Mouse (Mus musculus) heart, embryonic 11.5 days (tissue): Measurements from ENCODE around the gene Gm47841. TPM values are rescaled to one million over a fixed set of nuclear protein-coding genes. Genes with fewer than 3 reads are reported as not detected.

ENCODE experiments used
- ATAC-seq: fragments of 200-750 bp; cut with Nextera tagmentation; replicated peaks from 2 replicates; pipeline ENCODE4 v1.8.0; 2017; ENCODE audit warnings: moderate library complexity; ENCODE audit not compliant: insufficient number of reproducible peaks, low FRiP score, low TSS enrichment
- H3K27ac ChIP-seq: fragments of 300-500 bp; sonication (generic); 2 replicates; pipeline ENCODE4 v1.5.1; 2014; ENCODE audit warnings: mild to moderate bottlenecking, low read depth, low read length
- H3K27me3 ChIP-seq: fragments of 300-500 bp; sonication (generic); 2 replicates; pipeline ENCODE4 v1.6.1; 2014; ENCODE audit warnings: mild to moderate bottlenecking, low read length, mixed read lengths; ENCODE audit not compliant: control insufficient read depth, insufficient read depth
- H3K36me3 ChIP-seq: fragments of 300-500 bp; sonication (generic); 2 replicates; pipeline ENCODE4 v1.6.1; 2014; ENCODE audit warnings: mild to moderate bottlenecking, low read length, moderate library complexity, mixed read lengths; ENCODE audit not compliant: control insufficient read depth, insufficient read depth
- H3K4me1 ChIP-seq: fragments of 300-500 bp; sonication (generic); 2 replicates; pipeline ENCODE4 v1.6.1; 2014; ENCODE audit warnings: low read length; ENCODE audit not compliant: control insufficient read depth, insufficient read depth
- H3K4me2 ChIP-seq: fragments of 300-500 bp; sonication (generic); 2 replicates; pipeline ENCODE4 v1.6.1; 2014; ENCODE audit warnings: mild to moderate bottlenecking, moderate library complexity
- H3K4me3 ChIP-seq: fragments of 300-500 bp; sonication (generic); 2 replicates; pipeline ENCODE4 v1.5.1; 2014; ENCODE audit warnings: low read depth, low read length
- H3K9ac ChIP-seq: fragments of 300-500 bp; sonication (generic); 2 replicates; pipeline ENCODE4 v1.6.1; 2014; ENCODE audit warnings: mild to moderate bottlenecking, low read depth, low read length, moderate library complexity
- H3K9me3 ChIP-seq: fragments of 300-500 bp; sonication (generic); replicated peaks from 2 replicates; pipeline ENCODE4 v1.6.1; 2016; ENCODE audit warnings: low read length; ENCODE audit not compliant: control insufficient read depth
- WGBS: fragments of 180-500 bp; shearing (Covaris S2); extraction: QIAGEN DNeasy Blood & Tissue Kit; methylation state at CpG from one replicate; pipeline ENCODE4 v1.1.7; 2014; ENCODE audit not compliant: insufficient replicate concordance; 5-methylcytosine and 5-hydroxymethylcytosine counted together
- polyA plus RNA-seq: library from polyadenylated mRNA; unstranded; fragments of >200 nt; fragmentation: Nextera tagmentation; extraction: Ambion mirVana; gene quantifications from 2 replicates; pipeline ENCODE4 v1.2.1, GENCODE M21; 2014

Gm47841 gene
- polyA plus RNA-seq, 1 experiment from 2014 or later = not detected

- Histone ChIP-seq H3K9ac (no peak overlapping the region), H3K4me3 (no peak overlapping the region), H3K27ac (no peak overlapping the region), H3K27me3 (no peaks in the 10 kb centered on the region), H3K4me2 (no peak overlapping the region), H3K9me3 (no peaks in the 10 kb centered on the region), H3K36me3 (no peaks in the 10 kb centered on the region), H3K4me1 (peaks cover 4% of the 10 kb centered on the region; the same call in 1 of the 2 replicates)
- 63% methylated on average over 3 of the region's 3 CpGs for WGBS
- no peak for ATAC-seq
These were observed 39.8 kb upstream of the Gm47841 start for GRCm38 (mm10) chr15:101086956-101087355.

GRCm38 (mm10) chr15:101086451-101086850 lies 39.3 kb upstream of the Gm47841 start:
- Histone ChIP-seq H3K27ac (no peak overlapping the region), H3K9ac (no peak overlapping the region), H3K27me3 (no peaks in the 10 kb centered on the region), H3K4me2 (no peak overlapping the region), H3K36me3 (no peaks in the 10 kb centered on the region), H3K4me3 (no peak overlapping the region), H3K4me1 (peaks cover 4% of the 10 kb centered on the region; the same call in 1 of the 2 replicates), H3K9me3 (no peaks in the 10 kb centered on the region)
- ATAC-seq = no peak
- 76% methylated on average over 9 of the region's 9 CpGs for WGBS

GRCm38 (mm10) chr15:101084499-101084898 lies 37.3 kb upstream of the Gm47841 start:
- no peaks in the 10 kb centered on the region for H3K36me3 ChIP-seq
- no peak overlapping the region for H3K4me3 ChIP-seq
- H3K9ac ChIP-seq = no peak overlapping the region
- H3K27me3 ChIP-seq = no peaks in the 10 kb centered on the region
- H3K4me2 ChIP-seq = no peak overlapping the region
- peaks cover 4% of the 10 kb centered on the region; the same call in 1 of the 2 replicates for H3K4me1 ChIP-seq
- no peaks in the 10 kb centered on the region for H3K9me3 ChIP-seq
- H3K27ac ChIP-seq = no peak overlapping the region
- WGBS = 64% methylated on average over 10 of the region's 10 CpGs
- no peak for ATAC-seq

GRCm38 (mm10) chr15:101082236-101082635 lies 35.0 kb upstream of the Gm47841 start:
- ATAC-seq = no peak
- H3K4me2 ChIP-seq = no peak overlapping the region

GRCm38 (mm10) chr15:101081035-101081548 lies 33.9 kb upstream of the Gm47841 start:
- 73% methylated on average over 7 of the region's 7 CpGs for WGBS
- Histone ChIP-seq H3K9me3 (no peaks in the 10 kb centered on the region), H3K27ac (no peak overlapping the region), H3K4me2 (no peak overlapping the region), H3K9ac (no peak overlapping the region), H3K36me3 (no peaks in the 10 kb centered on the region), H3K4me1 (peaks cover 20% of the 10 kb centered on the region), H3K4me3 (no peak overlapping the region), H3K27me3 (peaks cover 13% of the 10 kb centered on the region)
- ATAC-seq = no peak

More at GRCm38 (mm10) chr15:101082236-101082635, 35.0 kb upstream of the Gm47841 start:
- Histone ChIP-seq H3K4me3 (no peak overlapping the region), H3K27me3 (peaks cover 6% of the 10 kb centered on the region), H3K36me3 (no peaks in the 10 kb centered on the region), H3K9ac (no peak overlapping the region), H3K27ac (no peak overlapping the region), H3K4me1 (peaks cover 9% of the 10 kb centered on the region), H3K9me3 (no peaks in the 10 kb centered on the region)
- 53% methylated on average over 4 of the region's 4 CpGs for WGBS

GRCm38 (mm10) chr15:101080031-101080520 lies 32.9 kb upstream of the Gm47841 start:
- H3K4me3 ChIP-seq = no peak overlapping the region
- H3K9ac ChIP-seq = no peak overlapping the region
- H3K4me2 ChIP-seq = no peak overlapping the region
- peaks cover 25% of the 10 kb centered on the region for H3K4me1 ChIP-seq
- H3K9me3 ChIP-seq = no peaks in the 10 kb centered on the region
- WGBS = 82% methylated on average over 9 of the region's 9 CpGs
- no peak for ATAC-seq
- peaks cover 15% of the 10 kb centered on the region for H3K27me3 ChIP-seq
- no peaks in the 10 kb centered on the region for H3K36me3 ChIP-seq
- no peak overlapping the region for H3K27ac ChIP-seq

GRCm38 (mm10) chr15:101078731-101079156 lies 31.5 kb upstream of the Gm47841 start:
- peaks cover 25% of the 10 kb centered on the region for H3K4me1 ChIP-seq
- H3K9me3 ChIP-seq = no peaks in the 10 kb centered on the region
- peak; percentile 72 for ATAC-seq
- H3K36me3 ChIP-seq = no peaks in the 10 kb centered on the region
- H3K27ac ChIP-seq = peak overlapping the region; percentile 78
- peak overlapping the region; percentile 85 for H3K9ac ChIP-seq
- H3K27me3 ChIP-seq = peaks cover 15% of the 10 kb centered on the region
- WGBS = under 1% methylated on average over 26 of the region's 30 CpGs
- peak overlapping the region; percentile 88 for H3K4me3 ChIP-seq
- H3K4me2 ChIP-seq = peak overlapping the region; percentile 94

GRCm38 (mm10) chr15:101077813-101078730 lies 30.9 kb upstream of the Gm47841 start, which contains the start of gene Fignl2:
Gene Fignl2, minus strand, starts transcription at chr15:101078567.
- H3K36me3 ChIP-seq = peaks cover 3% of the 10 kb centered on the region; the same call in 1 of the 2 replicates
- under 1% methylated on average over 47 of the region's 96 CpGs for WGBS
- peak within 1 kb of the TSS; percentile 78 for H3K27ac ChIP-seq
- peak within 1 kb of the TSS; percentile 94 for H3K4me2 ChIP-seq
- ATAC-seq = peak; percentile 58
- H3K9ac ChIP-seq = peak within 1 kb of the TSS; percentile 85
- peaks cover 26% of the 10 kb centered on the region for H3K4me1 ChIP-seq
- peak within 1 kb of the TSS; percentile 88 for H3K4me3 ChIP-seq
- peaks cover 15% of the 10 kb centered on the region for H3K27me3 ChIP-seq
- no peaks in the 10 kb centered on the region for H3K9me3 ChIP-seq
